Mouse (Mus musculus) MEL (cell line): ENCODE measurements around the gene Gm4952. TPM values are rescaled to one million over a fixed set of nuclear protein-coding genes. Genes with fewer than 3 reads are reported as not detected.

ENCODE experiments used
- DNase-seq: peaks from one replicate; pipeline ENCODE4 v3.0.0; 2011; ENCODE audit warnings: low read depth, low spot score
- H3K27ac ChIP-seq: 2 replicates; pipeline ENCODE4 v1.5.1; 2012; ENCODE audit warnings: low read depth, mild to moderate bottlenecking, control low read depth, low read length, moderate library complexity; ENCODE audit not compliant: control insufficient read depth
- H3K27me3 ChIP-seq, 2 experiments: fragments of 150-350 bp in 1 of 2; sonication (generic) in 1 of 2; 2 replicates each; pipeline ENCODE4 v1.6.1; 2012; ENCODE audit warnings: low read length in 2 of 2, mild to moderate bottlenecking in 2 of 2, improper control_type of control experiment in 1 of 2, moderate library complexity in 1 of 2; ENCODE audit not compliant: insufficient read depth in 2 of 2, control insufficient read depth in 1 of 2
- H3K36me3 ChIP-seq, 2 experiments: 2 replicates each; pipeline ENCODE4 v1.6.1; 2012 to 2014; ENCODE audit warnings: low read length in 2 of 2, improper control_type of control experiment in 1 of 2, inconsistent platforms in 1 of 2, mild to moderate bottlenecking in 1 of 2; ENCODE audit not compliant: insufficient read depth in 2 of 2, control insufficient read depth in 1 of 2
- H3K4me1 ChIP-seq, 2 experiments: fragments of 150-350 bp in 1 of 2; sonication (generic) in 1 of 2; 2 replicates each; pipeline ENCODE4 v1.6.1; 2012; ENCODE audit warnings: low read length in 2 of 2, improper control_type of control experiment in 1 of 2, mild to moderate bottlenecking in 1 of 2; ENCODE audit not compliant: insufficient read depth in 2 of 2, control insufficient read depth in 1 of 2
- H3K4me3 ChIP-seq, 2 experiments: fragments of 150-350 bp in 1 of 2; sonication (generic) in 1 of 2; 2 replicates each; pipeline ENCODE4 v1.5.1; 2012; ENCODE audit warnings: low read depth in 2 of 2, low read length in 2 of 2, mild to moderate bottlenecking in 2 of 2, moderate library complexity in 2 of 2, control low read depth in 1 of 2, improper control_type of control experiment in 1 of 2; ENCODE audit not compliant: control insufficient read depth in 1 of 2, insufficient read depth in 1 of 2
- H3K79me2 ChIP-seq: 2 replicates; pipeline ENCODE4 v1.6.1; 2012; ENCODE audit warnings: mild to moderate bottlenecking, low read length, moderate library complexity; ENCODE audit not compliant: control insufficient read depth, poor library complexity, insufficient read depth
- H3K9ac ChIP-seq: 2 replicates; pipeline ENCODE4 v1.6.1; 2012; ENCODE audit warnings: low read depth, mild to moderate bottlenecking, control low read depth, low read length, moderate library complexity; ENCODE audit not compliant: control insufficient read depth, poor library complexity, severe bottlenecking
- H3K9me3 ChIP-seq: fragments of 150-350 bp; sonication (generic); replicated peaks from 2 replicates; pipeline ENCODE4 v1.6.1; 2012; ENCODE audit warnings: mild to moderate bottlenecking, low read length, improper control_type of control experiment, moderate library complexity; ENCODE audit not compliant: insufficient read depth
- BHLHE40 ChIP-seq: IDR thresholded peaks from 2 replicates; pipeline ENCODE4 v1.6.1; 2012; ENCODE audit warnings: low read depth, mild to moderate bottlenecking, inconsistent platforms, low read length, improper control_type of control experiment, borderline replicate concordance
- CHD1 ChIP-seq: IDR thresholded peaks from 2 replicates; pipeline ENCODE4 v1.6.1; 2012; ENCODE audit warnings: low read depth, mild to moderate bottlenecking, inconsistent platforms, low read length, improper control_type of control experiment
- CHD2 ChIP-seq: IDR thresholded peaks from 2 replicates; pipeline ENCODE4 v1.6.1; 2011; ENCODE audit warnings: low read length, improper control_type of control experiment
- E2F4 ChIP-seq: IDR thresholded peaks from 2 replicates; pipeline ENCODE4 v1.6.1; 2011; ENCODE audit warnings: low read depth, low read length, improper control_type of control experiment, borderline replicate concordance
- ELF1 ChIP-seq: IDR thresholded peaks from 2 replicates; pipeline ENCODE4 v1.6.1; 2014; ENCODE audit warnings: low read depth, mild to moderate bottlenecking, inconsistent platforms, low read length, improper control_type of control experiment, moderate library complexity
- EP300 ChIP-seq, 2 experiments: IDR thresholded peaks; 2 replicates each; pipeline ENCODE4 v1.6.1; 2011; ENCODE audit warnings: improper control_type of control experiment in 2 of 2, low read length in 2 of 2, low read depth in 1 of 2, mild to moderate bottlenecking in 1 of 2
- HCFC1 ChIP-seq: IDR thresholded peaks from 2 replicates; pipeline ENCODE4 v1.6.1; 2012; ENCODE audit warnings: low read depth, mild to moderate bottlenecking, inconsistent platforms, low read length, improper control_type of control experiment, moderate library complexity
- MAZ ChIP-seq: IDR thresholded peaks from 2 replicates; pipeline ENCODE4 v1.6.1; 2012; ENCODE audit warnings: low read depth, mild to moderate bottlenecking, inconsistent platforms, low read length, improper control_type of control experiment
- MEF2A ChIP-seq: IDR thresholded peaks from 2 replicates; pipeline ENCODE4 v1.6.1; 2014; ENCODE audit warnings: low read depth, mild to moderate bottlenecking, inconsistent platforms, low read length, improper control_type of control experiment; ENCODE audit not compliant: poor library complexity, insufficient replicate concordance, severe bottlenecking; ENCODE audit errors: extremely low read depth
- MYB ChIP-seq: IDR thresholded peaks from 2 replicates; pipeline ENCODE4 v1.6.1; 2011; ENCODE audit warnings: mild to moderate bottlenecking, low read depth, low read length, improper control_type of control experiment
- POLR2A ChIP-seq, 2 experiments: IDR thresholded peaks; 2 replicates each; pipeline ENCODE4 v1.6.1; 2011 to 2012; ENCODE audit warnings: low read length in 2 of 2, mild to moderate bottlenecking in 2 of 2, control low read depth in 1 of 2, improper control_type of control experiment in 1 of 2, low read depth in 1 of 2, moderate library complexity in 1 of 2; ENCODE audit not compliant: control insufficient read depth in 1 of 2, insufficient read depth in 1 of 2, poor library complexity in 1 of 2
- POLR2AphosphoS5 ChIP-seq: IDR thresholded peaks from 2 replicates; pipeline ENCODE4 v1.6.1; 2012; ENCODE audit warnings: low read depth, borderline replicate concordance, mild to moderate bottlenecking, inconsistent platforms, low read length, moderate library complexity, mixed read lengths
- RAD21 ChIP-seq: IDR thresholded peaks from 2 replicates; pipeline ENCODE4 v1.6.1; 2011; ENCODE audit warnings: mild to moderate bottlenecking, low read depth, low read length, improper control_type of control experiment
- SMC3 ChIP-seq: IDR thresholded peaks from 2 replicates; pipeline ENCODE4 v1.6.1; 2011; ENCODE audit warnings: low read depth, low read length, improper control_type of control experiment
- TAL1 ChIP-seq: IDR thresholded peaks from 2 replicates; pipeline ENCODE4 v1.6.1; 2012; ENCODE audit warnings: mild to moderate bottlenecking, inconsistent platforms, low read length, moderate library complexity, mixed read lengths
- TBP ChIP-seq: IDR thresholded peaks from 2 replicates; pipeline ENCODE4 v1.8.0; 2011; ENCODE audit warnings: low read depth, low read length, improper control_type of control experiment
- TCF12 ChIP-seq: IDR thresholded peaks from 2 replicates; pipeline ENCODE4 v1.6.1; 2014; ENCODE audit warnings: low read depth, mild to moderate bottlenecking, inconsistent platforms, low read length, improper control_type of control experiment, moderate library complexity
- USF1 ChIP-seq: IDR thresholded peaks from 2 replicates; pipeline ENCODE4 v1.6.1; 2014; ENCODE audit warnings: low read depth, mild to moderate bottlenecking, inconsistent platforms, low read length, improper control_type of control experiment, moderate library complexity
- USF2 ChIP-seq, 2 experiments: IDR thresholded peaks; 2 replicates each; pipeline ENCODE4 v1.6.1; 2011 to 2012; ENCODE audit warnings: improper control_type of control experiment in 2 of 2, low read length in 2 of 2, borderline replicate concordance in 1 of 2, inconsistent platforms in 1 of 2, low read depth in 1 of 2, mild to moderate bottlenecking in 1 of 2; ENCODE audit not compliant: insufficient read depth in 1 of 2
- ZC3H11A ChIP-seq: IDR thresholded peaks from 2 replicates; pipeline ENCODE4 v1.6.1; 2012; ENCODE audit warnings: low read depth, mild to moderate bottlenecking, inconsistent platforms, low read length, improper control_type of control experiment
- ZKSCAN1 ChIP-seq: IDR thresholded peaks from 2 replicates; pipeline ENCODE4 v1.6.1; 2012; ENCODE audit warnings: low read depth, mild to moderate bottlenecking, inconsistent platforms, low read length, improper control_type of control experiment, moderate library complexity
- ZMIZ1 ChIP-seq: IDR thresholded peaks from 2 replicates; pipeline ENCODE4 v1.6.1; 2012; ENCODE audit warnings: low read depth, mild to moderate bottlenecking, inconsistent platforms, low read length, improper control_type of control experiment, moderate library complexity
- polyA plus RNA-seq, 2 experiments: library from polyadenylated mRNA; stranded (reverse) in 1 of 2; unstranded in 1 of 2; fragments of >175 nt in 1 of 2; fragments of >200 nt in 1 of 2; gene quantifications; 2 replicates each; pipeline versions ENCODE4 v1.2.1 to v1.2.4; 2012; ENCODE audit warnings: low replicate concordance in 2 of 2, low read depth in 1 of 2; ENCODE audit not compliant: insufficient read length in 2 of 2, insufficient read depth in 1 of 2, missing spikeins in 1 of 2
- total RNA-seq: library from RNA; depleted of rRNA; stranded (reverse); fragments of 300-350 nt; gene quantifications from 2 replicates; pipeline ENCODE4 v1.2.3, GENCODE M21; 2012

Gm4952 gene
- total and polyA plus RNA-seq, 3 experiments: 0.06 TPM; not detected in 2

DNA sequence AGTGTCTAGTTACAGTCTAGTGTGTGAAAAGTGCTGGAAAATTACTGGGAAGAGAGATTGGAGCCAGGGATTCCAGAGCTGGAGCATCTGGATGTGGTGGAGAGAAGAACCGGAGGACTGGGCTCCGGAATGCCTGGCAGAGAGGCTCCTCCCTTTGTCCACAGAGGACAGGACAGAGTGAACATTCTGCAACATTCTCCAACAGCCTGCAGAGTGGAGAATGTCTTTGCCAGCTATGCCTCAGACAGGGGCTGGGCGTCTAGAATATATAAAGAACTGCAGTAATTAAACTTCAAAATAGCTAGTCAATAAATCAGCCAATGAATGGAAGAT, 2.7 kb upstream of the Gm4952 start:
- H3K79me2 ChIP-seq: no peaks in the 10 kb centered on the region
- H3K27me3 ChIP-seq: no peaks in the 10 kb centered on the region
- DNase-seq: no peak
- H3K9me3 ChIP-seq: no peaks in the 10 kb centered on the region
- no peak overlapping the region for H3K4me3 ChIP-seq
- no peaks in the 10 kb centered on the region for H3K4me1 ChIP-seq
- no peak overlapping the region for H3K27ac ChIP-seq
- no peak for TF ChIP-seq MAZ
- no peak for TF ChIP-seq POLR2A (IDR thresholded peaks at IDR 0.05; ENCODE audit: control insufficient read depth in 1 of 2, insufficient read depth in 1 of 2, low read depth in 1 of 2, low read length in 2 of 2, poor library complexity in 1 of 2)
- TF ChIP-seq POLR2AphosphoS5: no peak
- TF ChIP-seq HCFC1: no peak
- TF ChIP-seq, all 39 proteins: peak for 0
- Histone ChIP-seq H3K9ac (no peak overlapping the region), H3K36me3 (no peaks in the 10 kb centered on the region)

DNA sequence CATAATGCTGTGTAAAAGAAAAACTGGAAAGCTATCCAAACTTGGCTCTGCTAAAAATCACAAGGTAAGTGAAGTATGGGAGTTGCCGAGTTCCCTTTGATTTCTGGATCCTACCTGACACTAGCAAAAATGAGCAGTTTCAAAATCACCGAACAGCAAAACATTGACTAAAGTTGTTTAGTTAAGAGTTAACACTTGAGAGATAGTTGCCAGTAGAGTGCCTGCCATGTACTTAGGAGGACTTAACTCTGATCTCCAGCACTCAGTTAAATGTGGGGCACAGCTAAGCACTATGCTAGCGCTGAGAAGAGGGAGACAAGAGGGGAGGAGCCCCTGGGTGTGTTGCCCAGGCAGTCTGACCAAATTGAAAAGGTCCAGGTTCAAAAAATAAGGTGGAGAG, 1.1 kb upstream of the Gm4952 start:
- no peaks in the 10 kb centered on the region for H3K79me2 ChIP-seq
- H3K27ac ChIP-seq: no peak overlapping the region
- no peaks in the 10 kb centered on the region for H3K4me1 ChIP-seq
- H3K9ac ChIP-seq: no peak overlapping the region
- H3K27me3 ChIP-seq: no peaks in the 10 kb centered on the region
- H3K36me3 ChIP-seq: no peaks in the 10 kb centered on the region
- H3K9me3 ChIP-seq: no peaks in the 10 kb centered on the region
- no peak overlapping the region for H3K4me3 ChIP-seq
- no peak for DNase-seq
- no peak for TF ChIP-seq ZKSCAN1
- TF ChIP-seq MYB: no peak
- no peak for TF ChIP-seq CHD1
- TF ChIP-seq TBP: no peak
- TF ChIP-seq ZMIZ1: no peak
- no peak for TF ChIP-seq USF2 (IDR thresholded peaks at IDR 0.05; ENCODE audit: borderline replicate concordance in 1 of 2, insufficient read depth in 1 of 2, low read depth in 1 of 2, low read length in 2 of 2)
- TF ChIP-seq TAL1: no peak
- no peak for TF ChIP-seq ZC3H11A
- no peak for TF ChIP-seq CHD2
- TF ChIP-seq ELF1: no peak
- TF ChIP-seq USF1: no peak
- TF ChIP-seq POLR2AphosphoS5: no peak
- TF ChIP-seq SMC3: no peak
- no peak for TF ChIP-seq MEF2A
- no peak for TF ChIP-seq TCF12
- no peak for TF ChIP-seq BHLHE40
- no peak for TF ChIP-seq EP300 (IDR thresholded peaks at IDR 0.05; ENCODE audit: low read depth in 1 of 2, low read length in 2 of 2)
- TF ChIP-seq E2F4: no peak
- TF ChIP-seq RAD21: no peak
